Mouse (Mus musculus): Measurements from ENCODE around the gene Tmub2.

GRCm38 (mm10) chr11:102279595-102279994 is 5.1 kb upstream of the Tmub2 start:
- TF ChIP-seq GATA1 (IDR thresholded peaks at IDR 0.05; ENCODE audit: low read length): no peak
- TF ChIP-seq TAL1 (IDR thresholded peaks at IDR 0.05; ENCODE audit: low read length): no peak

All from erythroblast, embryonic 14.5 days (primary cell).